Mouse (Mus musculus) myocyte (in vitro differentiated cells): Measurements from ENCODE around the gene Ptprd.

ENCODE experiments used
- E2F4 ChIP-seq: IDR thresholded peaks from one replicate; pipeline ENCODE4 v1.6.1; 2011; ENCODE audit warnings: mild to moderate bottlenecking, control low read depth, moderate library complexity; ENCODE audit not compliant: insufficient read depth
- MAX ChIP-seq: IDR thresholded peaks from one replicate; pipeline ENCODE4 v1.6.1; 2011; ENCODE audit warnings: low read depth, mild to moderate bottlenecking, control low read depth
- MYOD1 ChIP-seq, 3 experiments: IDR thresholded peaks; one replicate each; pipeline ENCODE4 v1.6.1; 2011; ENCODE audit warnings: control low read depth in 2 of 3, low read depth in 2 of 3, mild to moderate bottlenecking in 2 of 3, moderate library complexity in 1 of 3; ENCODE audit not compliant: insufficient read length in 2 of 3, control insufficient read depth in 1 of 3
- POLR2A ChIP-seq: IDR thresholded peaks from one replicate; pipeline ENCODE4 v1.6.1; 2011; ENCODE audit warnings: low read depth, mild to moderate bottlenecking, control low read depth, moderate library complexity; ENCODE audit not compliant: insufficient read length
- REST ChIP-seq: IDR thresholded peaks from one replicate; pipeline ENCODE4 v1.6.1; 2011; ENCODE audit warnings: mild to moderate bottlenecking, control low read depth, moderate library complexity; ENCODE audit not compliant: insufficient read depth, insufficient read length
- USF1 ChIP-seq: IDR thresholded peaks from one replicate; pipeline ENCODE4 v1.6.1; 2011; ENCODE audit warnings: low read depth, mild to moderate bottlenecking, control low read depth, moderate library complexity

DNA sequence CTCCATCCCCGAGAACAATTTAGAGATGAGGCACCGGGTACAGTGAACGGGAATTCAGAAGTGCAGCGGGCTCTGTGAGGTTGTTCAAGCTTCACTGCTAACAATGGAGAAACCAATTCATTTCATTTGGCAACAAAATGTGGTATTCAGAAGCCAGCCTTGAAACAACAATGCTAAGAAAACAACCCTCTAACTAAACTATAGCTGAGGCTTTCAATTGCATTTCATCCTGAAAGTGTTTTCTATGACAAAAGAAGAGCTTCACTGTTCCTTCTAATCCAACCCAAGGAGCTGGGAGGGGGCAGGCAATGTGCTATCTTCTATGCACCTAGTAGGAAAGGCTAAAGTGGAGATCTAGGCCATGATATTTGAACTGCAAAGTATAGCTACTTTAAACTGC, 2217.2 kb downstream of the Ptprd start:
- TF ChIP-seq E2F4 (no peak), REST (no peak), MYOD1 (IDR thresholded peaks at IDR 0.05; ENCODE audit: control insufficient read depth in 1 of 3, insufficient read length in 2 of 3, low read depth in 2 of 3) (no peak), USF1 (no peak), POLR2A (no peak), MAX (no peak)
